Mouse (Mus musculus) liver, adult 2 months (tissue): ENCODE results near the gene Nlgn3. TPM values are rescaled to one million over a fixed set of nuclear protein-coding genes. Genes with fewer than 3 reads are reported as not detected.

Experiments
- DNase-seq: peaks from one replicate; pipeline ENCODE4 v3.0.0-alpha.2; 2011; ENCODE audit warnings: low read depth, low spot score; ENCODE audit errors: extremely low read depth
- H3K27ac ChIP-seq: fragments of 200-500 bp; replicated peaks from 2 replicates; pipeline ENCODE4 v1.5.1; 2012; ENCODE audit warnings: low read depth, mild to moderate bottlenecking, control low read depth, inconsistent platforms, low read length; ENCODE audit not compliant: insufficient read depth
- H3K27me3 ChIP-seq: fragments of 200-500 bp; 2 replicates; pipeline ENCODE4 v1.6.1; 2012; ENCODE audit warnings: mild to moderate bottlenecking, moderate library complexity, low read length, inconsistent platforms; ENCODE audit not compliant: control insufficient read depth, insufficient read depth
- H3K36me3 ChIP-seq: fragments of 200-500 bp; 2 replicates; pipeline ENCODE4 v1.6.1; 2012; ENCODE audit warnings: low read length, inconsistent platforms; ENCODE audit not compliant: control insufficient read depth, insufficient read depth
- H3K4me1 ChIP-seq: fragments of 200-500 bp; 2 replicates; pipeline ENCODE4 v1.6.1; 2011; ENCODE audit warnings: low read length; ENCODE audit not compliant: control insufficient read depth, insufficient read depth
- H3K4me3 ChIP-seq: fragments of 200-500 bp; 2 replicates; pipeline ENCODE4 v1.5.1; 2011; ENCODE audit warnings: low read depth, mild to moderate bottlenecking, control low read depth, low read length, moderate library complexity; ENCODE audit not compliant: insufficient read depth
- H3K79me2 ChIP-seq: fragments of 200-500 bp; 2 replicates; pipeline ENCODE4 v1.6.1; 2012; ENCODE audit warnings: inconsistent platforms, mild to moderate bottlenecking, low read length, moderate library complexity; ENCODE audit not compliant: control insufficient read depth, insufficient read depth
- H3K9ac ChIP-seq: fragments of 200-500 bp; 2 replicates; pipeline ENCODE4 v1.6.1; 2012; ENCODE audit warnings: low read depth, mild to moderate bottlenecking, control low read depth, inconsistent platforms, low read length
- CTCF ChIP-seq: fragments of 200-500 bp; IDR thresholded peaks from 2 replicates; pipeline ENCODE4 v1.5.1; 2011; ENCODE audit warnings: low read depth, low read length, control low read depth
- POLR2A ChIP-seq: fragments of 200-500 bp; IDR thresholded peaks from 2 replicates; pipeline ENCODE4 v1.6.1; 2011; ENCODE audit warnings: low read length, control low read depth; ENCODE audit not compliant: insufficient read depth; ENCODE audit errors: extremely low read depth
- WGBS: fragments of 180-500 bp; shearing (Covaris S2); methylation state at CpG from one replicate; pipeline ENCODE4 v1.1.7; 2018; 5-methylcytosine and 5-hydroxymethylcytosine counted together
- polyA plus RNA-seq: library from polyadenylated mRNA; depleted of rRNA; stranded (reverse); fragments of >200 nt; gene quantifications from 2 replicates; pipeline ENCODE4 v1.2.3, GENCODE M21; 2012; rRNA removed
- total RNA-seq: library from RNA; depleted of rRNA; stranded (reverse); fragments of >200 nt; gene quantifications from 2 replicates; pipeline ENCODE4 v1.2.3, GENCODE M21; 2014; rRNA removed

Nlgn3 gene
- under 0.01 and 0.07 TPM in 2 replicates for total RNA-seq
- polyA plus RNA-seq: 0.01 TPM in 1 of 2 replicates, not detected in the other

GRCm38 (mm10) chrX:101299055-101299454 lies at the start of gene Nlgn3:
Nlgn3 (plus strand) TSS chrX:101299168.
- H3K27ac ChIP-seq: no peak within 1 kb of the TSS
- peaks cover 5% of the 10 kb centered on the region; the same call in 1 of the 2 replicates for H3K36me3 ChIP-seq
- 5% methylated on average over 2 of the region's 24 CpGs for WGBS
- H3K79me2 ChIP-seq: no peaks in the 10 kb centered on the region
- TF ChIP-seq CTCF (no peak), POLR2A (no peak)
- H3K9ac ChIP-seq: no peak within 1 kb of the TSS
- DNase-seq: no peak
- 0 out of 2 replicates have a peak, but pooled peaks cover 3% of the 10 kb centered on the region for H3K27me3 ChIP-seq
- no peak within 1 kb of the TSS; the same call in 1 of the 2 replicates for H3K4me3 ChIP-seq
- H3K4me1 ChIP-seq: no peaks in the 10 kb centered on the region; the same call in 1 of the 2 replicates

DNA sequence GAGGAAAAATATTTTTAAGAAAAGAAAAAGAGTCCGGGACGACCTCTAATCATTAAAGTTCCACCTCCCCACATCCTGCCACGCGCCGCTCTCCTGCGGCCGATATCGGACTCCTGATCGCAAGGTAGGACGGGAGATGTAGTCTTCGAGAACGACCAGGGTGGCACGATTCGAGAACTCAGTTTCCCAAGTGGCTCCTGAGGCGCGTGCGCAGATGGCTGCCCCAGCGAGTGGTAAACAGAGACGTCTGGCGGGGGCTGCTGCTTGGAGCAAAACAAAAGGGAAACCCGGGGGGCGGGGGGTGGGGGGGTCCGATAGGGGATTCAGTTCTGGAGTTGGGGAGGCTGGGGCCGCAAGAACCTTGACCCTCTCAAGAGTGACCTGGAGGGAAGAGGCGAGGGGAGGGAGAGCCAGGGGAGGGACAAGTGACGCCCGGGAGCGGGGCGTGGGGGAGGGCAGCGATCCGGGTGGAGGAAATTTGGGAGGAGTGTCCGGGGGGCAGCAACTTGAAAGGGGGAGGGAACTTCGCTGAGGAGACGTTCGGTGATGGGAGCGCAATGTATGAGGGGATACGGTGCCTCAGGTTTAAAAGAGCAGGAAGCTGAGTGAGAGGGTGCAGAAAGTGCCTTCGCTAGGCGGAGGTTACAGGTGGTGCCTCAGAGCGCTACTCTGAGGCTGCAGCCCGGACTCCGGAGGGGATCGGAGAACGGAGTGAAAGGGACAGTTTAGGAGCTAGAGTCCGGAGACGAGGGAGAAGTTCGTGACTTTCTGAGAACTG lies 44.8 kb upstream of the Nlgn3 start, which contains the start of gene Foxo4:
Foxo4 (plus strand) TSS at position 577 of the 778 bp plus-strand sequence.
- WGBS: under 1% methylated on average over 45 of the region's 47 CpGs
- H3K4me3 ChIP-seq: peak within 1 kb of the TSS; percentile 65
- H3K27ac ChIP-seq: no peak within 1 kb of the TSS
- TF ChIP-seq CTCF (no peak), POLR2A (no peak)
- no peaks in the 10 kb centered on the region for H3K36me3 ChIP-seq
- no peaks in the 10 kb centered on the region for H3K27me3 ChIP-seq
- H3K9ac ChIP-seq: peak within 1 kb of the TSS; percentile 43
- H3K79me2 ChIP-seq: no peaks in the 10 kb centered on the region
- H3K4me1 ChIP-seq: no peaks in the 10 kb centered on the region
- peak; percentile 90 for DNase-seq

GRCm38 (mm10) chrX:101254740-101255139 lies 44.2 kb upstream of the Nlgn3 start:
- Histone ChIP-seq H3K27ac (no peak overlapping the region), H3K9ac (peak overlapping the region; percentile 43), H3K4me1 (no peaks in the 10 kb centered on the region), H3K4me3 (peak overlapping the region; percentile 65), H3K79me2 (no peaks in the 10 kb centered on the region), H3K36me3 (no peaks in the 10 kb centered on the region), H3K27me3 (no peaks in the 10 kb centered on the region)
- no peak for DNase-seq
- under 1% methylated on average over 26 of the region's 26 CpGs for WGBS
- TF ChIP-seq POLR2A (no peak), CTCF (no peak)

- no peak for DNase-seq
- Histone ChIP-seq H3K4me1 (no peaks in the 10 kb centered on the region), H3K79me2 (no peaks in the 10 kb centered on the region), H3K36me3 (no peaks in the 10 kb centered on the region), H3K27ac (no peak overlapping the region), H3K4me3 (no peak overlapping the region), H3K27me3 (no peaks in the 10 kb centered on the region), H3K9ac (no peak overlapping the region)
- TF ChIP-seq POLR2A: no peak
- TF ChIP-seq CTCF: 0 out of 2 replicates have a peak, but pooled peaks have one; percentile 22
- 95% methylated on average over 13 of the region's 13 CpGs for WGBS
Observed at GRCm38 (mm10) chrX:101256603-101257002, 42.4 kb upstream of the Nlgn3 start.

DNA sequence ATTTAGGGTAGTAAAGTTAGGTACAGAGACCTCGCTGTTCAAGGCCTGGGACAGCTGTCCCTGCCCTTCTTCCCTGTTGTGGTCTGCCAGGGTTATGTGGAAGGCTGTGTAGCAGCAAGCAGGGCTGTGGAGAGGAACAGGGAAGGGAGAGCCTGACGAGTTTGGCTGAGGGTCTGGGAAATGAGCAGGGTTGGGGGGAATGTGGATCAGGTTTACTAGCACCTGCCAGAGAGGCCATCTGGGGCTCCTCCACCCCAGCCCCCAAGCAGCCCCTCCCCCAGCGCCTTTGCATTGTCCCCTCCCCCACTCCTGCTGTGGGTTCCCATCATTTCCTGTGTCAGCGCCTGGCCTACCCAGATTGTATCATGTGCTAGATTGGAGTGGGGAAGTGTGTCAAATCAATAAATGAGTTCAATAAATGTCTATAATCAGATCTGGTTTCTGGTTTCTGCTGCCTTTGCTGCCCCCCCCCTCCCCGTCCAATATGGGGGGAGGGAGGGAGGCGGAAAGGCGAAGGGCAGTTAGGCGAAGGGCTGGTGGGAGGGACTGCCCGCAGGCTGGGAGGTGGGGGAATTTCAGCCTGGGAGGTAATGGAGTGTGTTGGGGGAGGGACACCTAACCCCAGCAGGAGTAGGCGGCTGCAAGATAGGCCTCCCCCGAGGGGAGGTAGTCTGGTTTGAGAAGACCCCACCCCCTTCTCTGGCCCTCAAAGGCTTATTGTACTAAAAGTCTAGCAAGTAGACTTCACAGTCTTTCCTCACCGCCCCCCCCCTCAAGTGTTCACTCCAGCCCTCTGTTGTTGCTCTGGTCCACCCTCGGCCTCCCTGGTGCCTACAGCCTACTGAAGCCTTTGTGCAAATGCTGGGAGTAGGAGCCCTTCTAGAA lies 38.3 kb upstream of the Nlgn3 start:
- 61% methylated on average over 10 of the region's 13 CpGs for WGBS
- H3K79me2 ChIP-seq: no peaks in the 10 kb centered on the region
- H3K4me3 ChIP-seq: no peak overlapping the region
- H3K27me3 ChIP-seq: no peaks in the 10 kb centered on the region
- H3K36me3 ChIP-seq: no peaks in the 10 kb centered on the region
- no peak for TF ChIP-seq POLR2A
- no peak for TF ChIP-seq CTCF
- H3K9ac ChIP-seq: no peak overlapping the region
- no peak for DNase-seq
- H3K27ac ChIP-seq: no peak overlapping the region
- no peaks in the 10 kb centered on the region; the same call in 1 of the 2 replicates for H3K4me1 ChIP-seq
